Mouse (Mus musculus) splenic B cell, adult 2 months (primary cell): ENCODE data around the gene Smg1.

Experiments used
- DNase-seq: peaks from one replicate; pipeline ENCODE4 v3.0.0-alpha.2; 2011; ENCODE audit warnings: low read depth, low spot score
- H3K27me3 ChIP-seq: 2 replicates; pipeline ENCODE4 v1.6.1; 2012; ENCODE audit warnings: mild to moderate bottlenecking, low read length, moderate library complexity, mixed read lengths; ENCODE audit not compliant: control insufficient read depth, poor library complexity, insufficient read depth, severe bottlenecking
- H3K36me3 ChIP-seq: 2 replicates; pipeline ENCODE4 v1.6.1; 2012; ENCODE audit warnings: mild to moderate bottlenecking, low read length, moderate library complexity, mixed read lengths; ENCODE audit not compliant: control insufficient read depth, poor library complexity, insufficient read depth, severe bottlenecking

Gene Smg1

DNA sequence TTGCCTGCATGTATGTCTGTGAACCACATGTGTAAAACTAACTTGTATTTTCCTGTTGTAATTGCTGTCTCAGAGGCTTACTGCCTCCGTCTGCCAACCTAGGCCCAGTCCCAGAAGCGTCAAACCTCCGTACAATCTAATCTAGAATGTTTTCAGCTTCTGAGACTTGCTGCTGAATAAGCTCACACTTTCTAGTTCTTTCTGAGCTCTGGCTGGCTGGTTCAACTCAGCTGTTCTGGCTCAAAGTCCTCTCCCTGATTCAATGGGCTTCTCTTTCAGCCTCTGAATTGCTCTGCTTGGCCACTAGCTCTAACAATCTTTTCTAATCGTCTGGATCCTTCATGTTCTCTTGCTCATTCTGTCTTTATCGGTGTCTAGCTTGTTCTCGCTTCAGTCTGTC lies 13.3 kb upstream of the Smg1 start:
- Histone ChIP-seq H3K36me3 (no peaks in the 10 kb centered on the region), H3K27me3 (no peaks in the 10 kb centered on the region)
- no peak for DNase-seq

DNA sequence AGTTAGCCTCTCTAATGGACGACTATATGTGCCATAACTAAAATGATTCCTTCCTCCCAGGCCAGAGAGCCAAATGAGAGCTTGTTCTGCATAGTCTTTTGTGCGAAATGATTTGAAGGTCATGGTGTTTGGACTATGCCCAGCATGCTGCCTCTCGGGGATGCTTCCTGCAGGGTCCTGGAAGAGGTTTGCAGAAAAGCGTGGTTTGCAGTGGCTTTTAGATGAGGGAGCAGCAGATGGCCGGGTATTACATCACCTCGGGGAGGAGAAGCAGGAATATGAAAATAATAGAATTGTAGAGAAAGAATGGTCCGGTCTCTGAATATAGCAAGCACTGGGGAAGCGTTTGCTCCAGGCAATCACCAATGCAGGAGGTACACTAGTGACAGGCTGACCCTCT lies 11.0 kb upstream of the Smg1 start:
- Histone ChIP-seq H3K36me3 (no peaks in the 10 kb centered on the region), H3K27me3 (no peaks in the 10 kb centered on the region)
- DNase-seq = no peak

DNA sequence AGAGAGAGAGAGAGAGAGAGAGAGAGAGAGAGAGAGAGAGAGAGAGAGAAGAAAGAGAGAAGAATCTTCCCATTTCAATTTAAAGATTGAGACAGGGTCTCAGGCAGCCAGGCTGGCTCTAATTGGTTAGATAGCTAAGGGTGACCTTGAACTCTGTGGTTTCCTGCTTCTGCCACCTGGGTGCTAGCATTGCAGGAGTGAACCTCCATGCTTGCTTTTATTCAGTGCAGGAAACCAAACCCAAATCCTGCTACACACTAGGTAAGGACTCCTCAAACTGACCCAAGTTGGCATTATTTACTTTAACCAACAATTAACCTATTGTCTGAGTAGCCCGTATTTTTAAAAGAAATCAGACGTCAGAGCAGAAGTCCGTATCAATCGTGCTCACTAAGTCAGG lies 10.5 kb upstream of the Smg1 start:
- no peaks in the 10 kb centered on the region for H3K27me3 ChIP-seq
- H3K36me3 ChIP-seq = no peaks in the 10 kb centered on the region
- no peak for DNase-seq

DNA sequence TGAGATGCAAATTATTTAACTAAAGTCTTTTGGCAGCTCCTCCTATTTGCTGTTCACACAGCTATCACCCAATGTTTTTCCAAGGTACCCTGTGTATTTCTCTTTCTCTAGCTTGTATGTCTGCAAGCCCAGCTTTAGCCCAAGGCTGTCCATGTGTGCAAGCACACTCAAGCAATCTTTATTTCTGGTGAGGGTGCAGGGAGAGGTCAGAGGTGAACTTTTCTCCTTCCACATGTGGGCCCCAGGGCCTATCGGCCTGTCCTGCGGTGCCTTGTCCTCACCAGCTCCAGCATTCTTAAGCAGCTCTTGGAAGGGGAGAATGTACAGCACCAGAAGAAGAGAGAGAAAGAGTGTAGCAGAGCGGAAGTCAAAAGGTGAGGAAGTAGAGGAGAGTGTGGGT lies 9.5 kb upstream of the Smg1 start:
- Histone ChIP-seq H3K27me3 (no peaks in the 10 kb centered on the region), H3K36me3 (no peaks in the 10 kb centered on the region)
- DNase-seq = no peak

DNA sequence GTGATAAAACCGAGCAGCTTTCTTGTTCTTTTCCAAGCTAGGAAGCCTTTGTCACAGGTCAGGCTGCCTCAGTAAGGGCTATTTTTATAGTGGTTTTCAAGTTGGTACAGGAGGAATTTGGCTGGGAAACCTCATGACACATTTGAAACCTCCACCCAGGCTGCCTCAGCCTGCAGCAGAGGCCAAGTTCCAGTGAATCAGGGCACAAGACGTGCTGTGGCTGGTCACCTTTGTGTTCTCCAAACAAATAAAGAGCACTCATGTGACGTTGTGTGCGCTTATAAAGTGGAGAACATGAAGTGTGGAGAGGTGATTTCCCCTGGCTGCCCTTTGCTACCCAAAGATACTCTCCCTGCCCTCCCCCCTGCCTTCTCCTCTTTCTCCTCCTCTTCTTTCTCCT lies 8.9 kb upstream of the Smg1 start:
- DNase-seq = peak; percentile 43
- no peaks in the 10 kb centered on the region for H3K36me3 ChIP-seq
- H3K27me3 ChIP-seq = no peaks in the 10 kb centered on the region

DNA sequence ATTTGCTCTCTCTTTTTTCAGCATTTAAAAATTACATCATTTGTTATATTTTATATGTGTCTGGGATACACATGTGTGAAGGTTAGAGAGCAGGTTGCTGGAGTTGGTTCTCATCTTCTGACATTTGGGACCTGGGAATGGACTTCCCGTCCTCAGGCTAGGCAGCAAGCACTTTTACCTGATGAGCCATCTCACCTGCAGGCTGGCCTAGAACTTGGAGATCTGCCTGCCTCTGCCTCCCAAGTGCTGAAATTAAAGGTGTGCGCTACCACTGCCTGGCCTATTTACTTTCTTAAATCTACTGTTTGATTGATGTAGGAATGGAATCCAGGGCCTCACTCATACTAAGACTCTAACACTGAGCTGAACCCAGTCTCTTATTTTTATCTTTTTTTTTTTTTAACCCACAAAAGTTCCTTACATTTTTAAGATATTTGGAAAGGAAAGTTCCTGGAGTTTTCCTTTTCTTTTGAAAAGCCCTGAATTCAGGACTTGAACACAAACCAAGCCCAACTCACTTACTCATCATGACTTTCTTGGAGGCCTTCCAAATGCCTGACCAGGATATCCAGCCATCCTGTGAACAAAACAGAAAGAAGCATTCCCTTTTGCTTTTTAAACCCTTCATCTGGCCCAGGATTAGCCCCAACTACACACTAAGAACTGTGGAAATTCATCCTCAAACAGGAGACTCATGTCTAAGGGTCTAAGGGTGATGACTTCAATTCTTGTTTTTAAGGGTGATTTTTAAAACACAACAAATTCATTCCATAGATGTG lies 8.1 kb upstream of the Smg1 start:
- Histone ChIP-seq H3K27me3 (no peaks in the 10 kb centered on the region), H3K36me3 (no peaks in the 10 kb centered on the region)
- DNase-seq = no peak

DNA sequence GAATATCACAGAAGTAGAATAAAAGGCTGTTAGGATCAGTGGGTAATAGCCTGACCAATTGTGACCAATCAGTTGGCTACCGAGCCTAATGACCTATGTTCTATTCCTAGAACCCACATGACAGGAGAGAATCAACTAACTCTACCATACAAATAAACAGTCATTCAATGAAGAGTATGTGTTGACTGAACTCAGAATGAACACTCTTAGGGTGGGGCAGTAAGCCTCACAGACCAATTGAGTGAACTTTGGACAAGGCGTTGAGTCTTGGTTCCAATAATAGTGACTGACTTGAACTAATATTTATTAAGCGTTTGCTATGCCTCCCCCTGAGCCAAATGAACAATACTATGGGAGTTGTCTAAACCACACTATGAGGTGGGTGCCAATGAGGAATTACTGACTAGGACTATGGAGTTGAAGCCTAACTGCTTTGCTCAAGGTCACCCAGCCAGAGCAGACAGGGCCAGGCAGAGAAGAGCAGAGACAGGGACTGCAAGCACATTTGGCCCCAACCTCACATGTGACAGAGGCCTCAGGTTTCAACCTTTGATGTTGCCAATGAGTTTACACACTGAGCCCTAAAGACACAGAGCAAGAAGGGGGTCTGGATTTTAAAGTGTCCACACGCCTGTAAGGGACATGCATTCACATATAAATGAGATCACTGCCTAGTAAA lies 7.2 kb upstream of the Smg1 start:
- H3K36me3 ChIP-seq = no peaks in the 10 kb centered on the region
- no peak for DNase-seq
- no peaks in the 10 kb centered on the region for H3K27me3 ChIP-seq

DNA sequence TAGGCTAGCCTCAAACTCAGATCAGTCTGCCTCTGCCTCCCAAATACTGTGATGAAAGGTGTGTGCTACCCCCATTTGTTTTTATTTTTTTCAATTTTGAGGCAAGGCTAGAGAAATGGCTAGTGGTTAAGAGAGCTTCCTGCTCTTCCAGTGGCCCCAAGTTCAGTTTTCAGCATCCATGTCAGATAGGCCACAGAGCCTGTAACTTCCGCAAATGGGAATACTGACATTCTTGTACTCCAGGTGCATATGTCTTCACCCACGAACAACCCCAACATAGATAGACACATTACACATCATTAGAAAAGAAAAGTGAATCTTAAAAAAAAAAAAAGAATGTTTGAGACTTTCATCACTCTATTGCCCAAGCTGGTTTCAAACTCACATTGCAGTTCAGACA lies 6.1 kb upstream of the Smg1 start:
- Histone ChIP-seq H3K27me3 (no peaks in the 10 kb centered on the region), H3K36me3 (no peaks in the 10 kb centered on the region)
- DNase-seq = no peak

DNA sequence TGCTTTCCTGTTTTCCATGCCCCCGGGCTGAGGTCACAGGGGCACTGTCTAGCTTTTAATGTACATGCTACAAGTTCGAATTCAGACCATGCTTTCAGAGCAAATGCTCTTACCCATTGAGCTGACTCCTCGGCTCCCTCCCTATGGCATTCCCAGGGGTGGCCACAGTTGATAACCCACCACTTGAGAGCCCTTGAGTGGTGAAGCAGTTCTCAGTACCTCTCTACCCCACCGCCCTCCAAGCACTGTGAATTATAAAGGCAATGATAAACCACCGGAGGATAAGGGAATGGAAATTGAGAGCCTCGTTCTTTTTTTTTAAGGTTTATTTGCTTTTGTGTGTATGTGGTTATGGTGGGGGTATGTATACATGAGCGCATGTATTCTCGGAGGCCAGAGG lies 4.6 kb upstream of the Smg1 start:
- Histone ChIP-seq H3K36me3 (no peaks in the 10 kb centered on the region), H3K27me3 (no peaks in the 10 kb centered on the region)
- no peak for DNase-seq

DNA sequence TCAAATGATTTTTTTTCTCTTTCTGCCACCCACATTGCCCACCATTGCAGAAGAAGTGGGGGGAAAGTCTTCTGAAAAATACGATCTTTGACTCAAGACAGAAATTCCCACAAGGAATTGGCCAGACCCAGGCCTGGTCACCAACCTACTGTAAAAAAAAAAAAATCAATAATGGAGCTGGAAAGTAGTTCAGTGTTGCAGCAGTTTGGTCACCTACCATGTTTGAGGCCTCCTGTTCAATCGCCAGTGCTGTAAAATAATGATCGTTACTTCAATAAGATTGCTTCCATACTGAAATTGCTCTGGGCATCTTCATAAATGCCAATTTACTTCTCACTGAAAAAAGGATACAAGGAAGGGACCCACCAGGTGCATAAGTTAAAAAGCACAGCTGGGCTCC lies 1.8 kb upstream of the Smg1 start:
- H3K27me3 ChIP-seq = no peaks in the 10 kb centered on the region
- DNase-seq = no peak

DNA sequence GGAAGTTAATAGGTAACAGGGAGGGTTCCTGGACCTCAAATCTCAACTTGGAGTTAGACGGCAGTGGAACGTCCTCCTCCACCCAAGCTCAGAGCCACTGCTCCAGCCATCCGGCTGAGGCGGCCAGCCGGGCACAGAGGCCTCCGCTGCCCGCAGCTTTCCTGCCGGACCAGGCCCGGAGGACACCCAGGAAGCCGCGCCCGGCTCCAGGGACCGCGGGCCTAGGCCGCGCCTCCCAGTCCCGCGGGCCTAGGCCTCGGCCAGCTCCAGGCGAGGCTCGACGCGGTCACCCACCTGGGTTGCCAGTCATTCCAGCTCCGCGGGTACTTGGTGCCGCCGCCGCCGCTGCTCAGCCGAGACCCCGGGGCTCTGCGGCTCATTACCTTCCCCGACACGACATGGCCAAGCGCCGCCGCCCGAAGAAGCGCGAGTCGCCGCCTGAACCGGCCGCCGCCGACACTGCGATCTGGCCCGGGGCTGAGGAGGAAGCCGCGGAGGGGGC lies 508 bp downstream of the Smg1 start:
- DNase-seq = no peak
- Histone ChIP-seq H3K27me3 (no peaks in the 10 kb centered on the region), H3K36me3 (no peaks in the 10 kb centered on the region)

More for the DNA sequence above, 1.8 kb upstream of the Smg1 start:
- no peaks in the 10 kb centered on the region for H3K36me3 ChIP-seq

DNA sequence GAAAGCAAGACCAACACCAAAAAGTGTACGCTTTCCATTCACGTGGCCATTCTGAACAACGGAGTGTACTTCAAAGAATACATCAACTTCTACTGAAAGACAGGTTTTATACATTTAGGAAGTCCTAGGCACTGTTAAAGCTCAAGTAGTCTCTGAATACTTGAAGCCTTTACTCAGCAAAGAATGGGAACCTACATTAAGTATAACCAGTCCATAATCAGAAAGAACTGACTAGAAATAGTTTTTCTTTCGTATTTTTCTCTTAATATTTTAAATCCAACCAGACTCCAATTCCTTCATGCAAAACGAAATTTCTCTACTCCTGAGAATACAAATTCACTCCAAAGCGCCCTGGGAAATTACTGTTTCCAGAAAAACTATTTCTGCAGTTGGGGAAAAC lies 1.2 kb downstream of the Smg1 start:
- no peak for DNase-seq
- Histone ChIP-seq H3K27me3 (no peaks in the 10 kb centered on the region), H3K36me3 (no peaks in the 10 kb centered on the region)

DNA sequence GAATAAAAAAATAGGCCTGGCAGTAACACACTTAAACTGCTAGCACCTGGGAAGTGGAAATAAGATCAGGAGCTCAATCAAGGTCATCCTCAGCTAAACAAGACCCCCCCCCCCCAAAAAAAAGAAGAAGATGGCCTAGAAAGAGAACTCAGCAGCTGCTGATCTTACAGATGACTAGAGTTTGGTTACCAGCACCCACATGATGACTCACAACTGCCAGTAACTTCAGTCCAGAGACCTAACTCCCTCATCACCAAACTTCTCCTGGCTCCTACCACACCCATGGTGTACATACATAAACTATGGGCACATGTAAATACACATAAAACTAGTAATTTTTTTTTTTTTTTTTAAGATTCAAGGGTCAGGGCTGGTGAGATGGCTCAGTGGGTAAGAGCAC lies 3.1 kb downstream of the Smg1 start:
- peak; percentile 21 for DNase-seq
- H3K36me3 ChIP-seq = no peaks in the 10 kb centered on the region
- H3K27me3 ChIP-seq = no peaks in the 10 kb centered on the region

DNA sequence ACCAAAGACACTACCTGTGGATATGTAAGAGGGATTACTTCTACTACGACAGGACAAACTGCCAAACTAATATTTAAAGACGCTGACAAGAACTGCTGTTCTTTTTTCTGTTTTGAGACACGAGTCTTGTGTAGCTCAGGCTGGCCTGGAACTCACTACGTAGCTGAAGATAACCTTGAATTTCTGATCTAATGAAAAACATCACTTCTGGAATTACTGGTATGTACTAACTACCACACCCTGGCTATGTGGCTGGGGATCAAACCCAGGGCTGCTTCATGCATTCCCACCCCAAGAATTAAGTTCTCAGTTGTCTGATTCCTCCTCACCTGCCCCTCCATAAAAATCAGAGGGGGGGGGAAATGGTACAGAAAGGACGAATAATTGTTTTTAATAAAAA lies 3.5 kb downstream of the Smg1 start:
- H3K27me3 ChIP-seq = no peaks in the 10 kb centered on the region
- no peaks in the 10 kb centered on the region for H3K36me3 ChIP-seq
- DNase-seq = no peak

DNA sequence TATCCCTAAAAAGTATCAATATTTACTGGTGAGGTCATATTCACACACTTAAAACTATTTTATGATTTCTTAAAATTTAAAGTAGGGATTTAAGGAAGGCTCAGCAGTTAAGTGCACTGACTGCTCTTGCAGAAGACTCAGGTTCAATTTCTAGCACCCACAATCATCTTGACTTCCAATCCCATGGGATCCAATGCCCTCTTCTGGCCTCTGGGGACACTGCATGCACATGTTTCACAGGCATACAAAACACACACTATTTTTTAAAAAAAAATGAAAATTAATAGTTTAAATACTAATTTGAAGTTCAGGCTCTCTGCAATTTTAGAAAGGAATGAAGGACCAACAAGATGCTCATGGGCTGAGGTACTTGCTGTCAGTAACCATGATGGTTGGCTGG lies 6.5 kb downstream of the Smg1 start:
- peak; percentile 45 for DNase-seq
- Histone ChIP-seq H3K27me3 (no peaks in the 10 kb centered on the region), H3K36me3 (no peaks in the 10 kb centered on the region)
